Mouse (Mus musculus): ENCODE data around the gene Tango6. TPM values are rescaled to one million over a fixed set of nuclear protein-coding genes. Genes with fewer than 3 reads are reported as not detected.

Gene Tango6
- polyA plus RNA-seq, 1 experiment from 2014 or later: 14.5 TPM

DNA sequence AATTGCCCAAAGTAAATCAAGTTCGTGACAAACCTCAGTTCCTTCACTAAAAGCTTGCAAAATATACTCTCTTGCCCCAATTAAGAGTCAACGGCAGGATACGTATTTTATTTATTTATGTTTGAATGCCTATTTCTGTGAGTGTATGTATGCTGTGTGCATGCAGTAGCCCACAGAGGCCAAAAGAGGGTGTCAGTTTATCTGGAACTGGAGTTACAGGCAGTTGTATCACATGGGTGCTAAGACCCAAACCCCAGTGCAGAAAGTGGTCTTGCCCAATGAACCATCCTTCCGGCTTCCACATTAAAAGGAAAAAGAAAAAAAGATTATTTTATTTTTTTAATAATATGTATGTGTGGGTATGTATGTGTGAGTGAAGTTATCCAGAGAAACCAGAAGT, 1.5 kb downstream of the Tango6 start:
- Histone ChIP-seq H3K36me3 (ENCODE audit: control insufficient read depth, insufficient read depth, low read length) (no peaks in the 10 kb centered on the region), H3K9ac (ENCODE audit: low read depth, low read length) (no peak overlapping the region), H3K9me3 (ENCODE audit: control insufficient read depth, low read length) (no peaks in the 10 kb centered on the region), H3K4me1 (ENCODE audit: control insufficient read depth, insufficient read depth, low read length) (no peaks in the 10 kb centered on the region), H3K27me3 (ENCODE audit: control insufficient read depth, insufficient read depth, low read length) (no peaks in the 10 kb centered on the region), H3K4me2 (replicated peaks; ENCODE audit: low read depth, low read length) (no peak overlapping the region), H3K4me3 (ENCODE audit: low read length) (no peak overlapping the region), H3K27ac (ENCODE audit: low read depth, low read length) (no peak overlapping the region)
- WGBS: 97% methylated on average over 4 of the region's 4 CpGs
- no peak for ATAC-seq (ENCODE audit: low FRiP score, low TSS enrichment)

DNA sequence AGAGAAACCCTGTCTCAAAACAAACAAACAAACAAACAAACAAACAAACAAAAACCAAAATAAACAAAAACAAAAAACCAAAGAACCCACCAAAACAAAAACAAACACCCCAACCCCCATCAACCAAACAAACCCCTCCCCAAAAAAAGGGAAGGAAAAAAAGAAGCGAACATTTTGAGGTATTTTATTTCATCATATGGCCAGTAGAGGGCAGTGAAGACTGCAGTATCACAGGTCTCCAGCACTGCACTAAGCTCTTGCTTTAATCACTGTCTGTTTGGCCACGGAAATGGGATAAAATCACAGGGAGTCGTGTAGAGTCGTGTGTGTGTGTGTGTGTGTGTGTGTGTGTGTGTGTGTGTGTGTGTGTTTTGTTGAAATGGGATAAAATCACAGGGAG, 4.6 kb downstream of the Tango6 start:
- H3K9ac ChIP-seq (ENCODE audit: low read depth, low read length): no peak overlapping the region
- 10% methylated on average over 4 of the region's 4 CpGs for WGBS
- no peak overlapping the region for H3K27ac ChIP-seq (ENCODE audit: low read depth, low read length)
- ATAC-seq (ENCODE audit: low FRiP score, low TSS enrichment): no peak
- no peak overlapping the region for H3K4me2 ChIP-seq (replicated peaks; ENCODE audit: low read depth, low read length)
- H3K4me1 ChIP-seq (ENCODE audit: control insufficient read depth, insufficient read depth, low read length): no peaks in the 10 kb centered on the region
- peaks cover 3% of the 10 kb centered on the region; the same call in 1 of the 2 replicates for H3K36me3 ChIP-seq (ENCODE audit: control insufficient read depth, insufficient read depth, low read length)
- no peaks in the 10 kb centered on the region for H3K9me3 ChIP-seq (ENCODE audit: control insufficient read depth, low read length)
- no peaks in the 10 kb centered on the region for H3K27me3 ChIP-seq (ENCODE audit: control insufficient read depth, insufficient read depth, low read length)
- no peak overlapping the region for H3K4me3 ChIP-seq (ENCODE audit: low read length)

DNA sequence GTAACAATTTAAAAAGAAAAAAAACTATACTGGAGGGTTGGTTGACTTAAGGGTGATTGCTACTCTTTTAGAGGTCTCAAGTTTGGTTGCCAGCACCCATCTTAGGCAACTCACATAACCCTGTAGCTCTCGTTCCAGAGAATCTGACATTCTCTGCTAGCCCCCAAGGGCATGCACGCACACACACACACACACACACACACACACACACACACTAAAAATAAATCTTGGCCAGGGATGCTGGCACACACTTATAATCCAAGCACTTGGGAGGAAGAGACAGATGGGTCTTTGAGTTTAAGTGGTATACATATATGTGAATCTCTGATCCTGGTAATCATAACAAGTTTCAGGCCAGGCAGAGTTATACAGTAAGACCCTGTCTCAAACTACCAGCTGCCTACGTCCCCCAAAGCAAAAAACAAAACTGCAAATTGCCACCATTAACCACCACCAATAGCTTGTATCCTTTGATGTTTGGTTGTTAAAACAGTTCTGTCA, 14.9 kb downstream of the Tango6 start:
- Histone ChIP-seq H3K27ac (ENCODE audit: low read depth, low read length) (no peak overlapping the region), H3K9ac (ENCODE audit: low read depth, low read length) (no peak overlapping the region), H3K4me1 (ENCODE audit: control insufficient read depth, insufficient read depth, low read length) (no peaks in the 10 kb centered on the region), H3K27me3 (ENCODE audit: control insufficient read depth, insufficient read depth, low read length) (no peaks in the 10 kb centered on the region), H3K4me3 (ENCODE audit: low read length) (no peak overlapping the region), H3K4me2 (replicated peaks; ENCODE audit: low read depth, low read length) (no peak overlapping the region), H3K9me3 (ENCODE audit: control insufficient read depth, low read length) (no peaks in the 10 kb centered on the region), H3K36me3 (ENCODE audit: control insufficient read depth, insufficient read depth, low read length) (peaks cover 59% of the 10 kb centered on the region)
- WGBS: 87% methylated on average over 3 of the region's 3 CpGs
- no peak for ATAC-seq (ENCODE audit: low FRiP score, low TSS enrichment)

GRCm38 (mm10) chr8:106699588-106699987, 16.7 kb downstream of the Tango6 start:
- no peak overlapping the region for H3K4me3 ChIP-seq (ENCODE audit: low read length)
- H3K9me3 ChIP-seq (ENCODE audit: control insufficient read depth, low read length): no peaks in the 10 kb centered on the region
- no peak overlapping the region for H3K4me2 ChIP-seq (replicated peaks; ENCODE audit: low read depth, low read length)
- no peak overlapping the region for H3K27ac ChIP-seq (ENCODE audit: low read depth, low read length)
- no peaks in the 10 kb centered on the region for H3K4me1 ChIP-seq (ENCODE audit: control insufficient read depth, insufficient read depth, low read length)
- H3K27me3 ChIP-seq (ENCODE audit: control insufficient read depth, insufficient read depth, low read length): no peaks in the 10 kb centered on the region
- ATAC-seq (ENCODE audit: low FRiP score, low TSS enrichment): no peak
- 74% methylated on average over 5 of the region's 5 CpGs for WGBS
- peaks cover 49% of the 10 kb centered on the region for H3K36me3 ChIP-seq (ENCODE audit: control insufficient read depth, insufficient read depth, low read length)
- no peak overlapping the region for H3K9ac ChIP-seq (ENCODE audit: low read depth, low read length)

DNA sequence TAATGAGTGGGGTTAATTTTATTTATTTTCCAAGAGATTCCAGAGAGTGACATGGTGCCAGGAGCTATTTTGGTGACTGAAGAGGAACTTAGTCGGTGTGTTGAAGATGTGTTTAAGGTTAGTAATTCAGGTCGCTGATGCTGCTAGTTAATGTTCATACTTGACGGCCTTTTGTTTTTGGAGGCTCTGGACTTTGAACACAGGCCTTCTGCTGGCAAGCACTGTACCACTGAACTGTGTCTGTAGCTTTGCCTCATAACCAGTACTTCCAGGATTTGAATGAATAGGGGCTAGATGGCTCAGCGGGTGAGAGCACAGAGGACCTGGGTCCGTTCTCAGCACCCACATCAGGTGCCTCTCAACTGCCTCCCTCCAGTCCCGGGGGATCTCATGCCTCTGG, 17.3 kb downstream of the Tango6 start:
- 94% methylated on average over 6 of the region's 6 CpGs for WGBS
- Histone ChIP-seq H3K27ac (ENCODE audit: low read depth, low read length) (no peak overlapping the region), H3K4me3 (ENCODE audit: low read length) (no peak overlapping the region), H3K36me3 (ENCODE audit: control insufficient read depth, insufficient read depth, low read length) (peaks cover 46% of the 10 kb centered on the region), H3K9ac (ENCODE audit: low read depth, low read length) (no peak overlapping the region), H3K4me1 (ENCODE audit: control insufficient read depth, insufficient read depth, low read length) (no peaks in the 10 kb centered on the region), H3K27me3 (ENCODE audit: control insufficient read depth, insufficient read depth, low read length) (no peaks in the 10 kb centered on the region), H3K9me3 (ENCODE audit: control insufficient read depth, low read length) (no peaks in the 10 kb centered on the region), H3K4me2 (replicated peaks; ENCODE audit: low read depth, low read length) (no peak overlapping the region)
- ATAC-seq (ENCODE audit: low FRiP score, low TSS enrichment): no peak

GRCm38 (mm10) chr8:106701360-106701759, 18.5 kb downstream of the Tango6 start:
- no peak overlapping the region for H3K4me2 ChIP-seq (replicated peaks; ENCODE audit: low read depth, low read length)
- no peak overlapping the region for H3K9ac ChIP-seq (ENCODE audit: low read depth, low read length)
- H3K36me3 ChIP-seq (ENCODE audit: control insufficient read depth, insufficient read depth, low read length): peaks cover 38% of the 10 kb centered on the region
- H3K4me1 ChIP-seq (ENCODE audit: control insufficient read depth, insufficient read depth, low read length): no peaks in the 10 kb centered on the region
- H3K27me3 ChIP-seq (ENCODE audit: control insufficient read depth, insufficient read depth, low read length): no peaks in the 10 kb centered on the region
- no peaks in the 10 kb centered on the region for H3K9me3 ChIP-seq (ENCODE audit: control insufficient read depth, low read length)
- ATAC-seq (ENCODE audit: low FRiP score, low TSS enrichment): no peak
- H3K4me3 ChIP-seq (ENCODE audit: low read length): no peak overlapping the region
- WGBS: 95% methylated on average over 3 of the region's 3 CpGs
- H3K27ac ChIP-seq (ENCODE audit: low read depth, low read length): no peak overlapping the region

DNA sequence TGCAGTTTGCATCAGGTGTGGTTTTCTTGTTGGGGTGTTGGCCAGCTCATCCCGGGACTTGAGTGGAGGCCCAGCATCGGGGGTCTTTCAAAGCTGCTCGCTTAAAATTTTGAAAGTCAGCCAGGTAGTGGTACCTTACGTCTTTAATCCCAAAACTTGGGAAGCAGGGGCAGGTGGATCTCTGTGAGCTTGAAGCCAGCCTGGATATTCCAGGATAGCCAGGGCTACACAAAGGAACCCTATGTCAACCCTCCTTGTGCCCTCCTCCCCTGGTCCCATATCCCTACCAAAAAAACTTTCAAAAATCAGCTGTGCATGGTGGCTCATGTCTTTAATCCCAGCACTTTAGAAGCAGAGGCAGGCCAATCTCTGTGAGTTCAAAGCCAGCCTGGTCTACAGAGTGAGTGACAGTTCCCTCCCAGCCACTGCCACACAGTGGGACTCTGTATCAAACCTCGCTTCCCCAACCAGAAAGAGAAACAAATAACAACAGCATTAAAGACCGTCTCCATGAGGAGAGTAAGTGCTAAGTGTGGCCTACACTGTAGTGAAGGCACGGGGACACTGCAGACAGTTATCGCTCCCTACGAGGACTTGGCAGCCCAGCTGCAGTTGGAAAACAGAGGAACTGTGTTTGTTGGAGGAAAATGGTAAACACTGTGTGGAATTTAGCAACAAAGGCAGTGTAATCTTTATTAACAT, 21.5 kb downstream of the Tango6 start:
- Histone ChIP-seq H3K4me1 (ENCODE audit: control insufficient read depth, insufficient read depth, low read length) (no peaks in the 10 kb centered on the region), H3K9ac (ENCODE audit: low read depth, low read length) (no peak overlapping the region), H3K27ac (ENCODE audit: low read depth, low read length) (peak overlapping the region; percentile 88), H3K27me3 (ENCODE audit: control insufficient read depth, insufficient read depth, low read length) (no peaks in the 10 kb centered on the region), H3K36me3 (ENCODE audit: control insufficient read depth, insufficient read depth, low read length) (peaks cover 17% of the 10 kb centered on the region), H3K9me3 (ENCODE audit: control insufficient read depth, low read length) (no peaks in the 10 kb centered on the region), H3K4me3 (ENCODE audit: low read length) (no peak overlapping the region), H3K4me2 (replicated peaks; ENCODE audit: low read depth, low read length) (no peak overlapping the region)
- ATAC-seq (ENCODE audit: low FRiP score, low TSS enrichment): no peak
- WGBS: 85% methylated on average over 9 of the region's 9 CpGs

DNA sequence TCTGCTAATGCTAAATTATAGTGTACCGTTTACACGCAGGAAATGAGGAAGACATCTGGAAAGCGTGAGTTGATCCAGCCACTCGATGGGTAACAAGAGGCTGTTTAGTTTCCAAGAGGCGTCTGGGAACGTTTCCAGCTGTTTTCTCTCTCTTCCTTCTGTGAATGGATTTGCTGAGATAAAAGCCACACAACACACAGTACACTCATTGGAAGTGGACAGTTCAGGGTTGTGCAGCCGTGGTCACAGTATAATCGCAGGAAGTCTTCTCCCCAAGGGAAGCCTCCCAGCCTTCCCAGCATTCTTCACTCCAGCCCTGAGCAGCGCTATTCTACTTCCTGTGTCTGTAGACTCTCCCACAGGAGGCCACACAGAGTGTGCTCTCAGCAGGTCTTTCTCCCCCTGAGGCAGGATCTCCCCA, 22.0 kb downstream of the Tango6 start:
- no peak overlapping the region for H3K4me3 ChIP-seq (ENCODE audit: low read length)
- H3K9ac ChIP-seq (ENCODE audit: low read depth, low read length): no peak overlapping the region
- ATAC-seq (ENCODE audit: low FRiP score, low TSS enrichment): peak; percentile 78
- no peaks in the 10 kb centered on the region for H3K9me3 ChIP-seq (ENCODE audit: control insufficient read depth, low read length)
- H3K4me1 ChIP-seq (ENCODE audit: control insufficient read depth, insufficient read depth, low read length): no peaks in the 10 kb centered on the region
- 56% methylated on average over 9 of the region's 9 CpGs for WGBS
- peaks cover 13% of the 10 kb centered on the region for H3K36me3 ChIP-seq (ENCODE audit: control insufficient read depth, insufficient read depth, low read length)
- peak overlapping the region; percentile 88 for H3K27ac ChIP-seq (ENCODE audit: low read depth, low read length)
- no peak overlapping the region for H3K4me2 ChIP-seq (replicated peaks; ENCODE audit: low read depth, low read length)
- no peaks in the 10 kb centered on the region for H3K27me3 ChIP-seq (ENCODE audit: control insufficient read depth, insufficient read depth, low read length)

DNA sequence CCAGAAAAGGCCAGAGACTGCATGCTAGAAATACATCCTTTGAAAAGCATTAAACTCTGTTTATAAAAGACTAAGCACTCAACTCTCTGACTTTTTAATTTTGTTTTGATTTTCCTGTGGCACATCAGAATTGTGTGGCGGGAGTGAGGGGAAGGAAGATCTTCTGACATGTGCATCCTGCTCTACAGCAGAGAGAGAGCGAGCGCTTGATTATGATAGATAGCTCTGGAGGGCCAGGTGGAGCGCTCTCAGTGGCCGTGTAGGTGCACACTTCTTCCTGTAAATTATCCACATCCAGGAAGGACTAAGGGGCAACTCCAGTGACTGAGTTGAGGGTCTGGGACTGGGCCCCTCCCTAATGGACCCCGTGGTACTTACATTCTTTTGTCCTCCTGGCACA, 23.3 kb downstream of the Tango6 start:
- Histone ChIP-seq H3K4me3 (ENCODE audit: low read length) (no peak overlapping the region), H3K9me3 (ENCODE audit: control insufficient read depth, low read length) (no peaks in the 10 kb centered on the region), H3K9ac (ENCODE audit: low read depth, low read length) (no peak overlapping the region), H3K4me1 (ENCODE audit: control insufficient read depth, insufficient read depth, low read length) (no peaks in the 10 kb centered on the region), H3K27me3 (ENCODE audit: control insufficient read depth, insufficient read depth, low read length) (no peaks in the 10 kb centered on the region), H3K36me3 (ENCODE audit: control insufficient read depth, insufficient read depth, low read length) (peaks cover 3% of the 10 kb centered on the region; the same call in 1 of the 2 replicates), H3K27ac (ENCODE audit: low read depth, low read length) (peak overlapping the region; percentile 88; the same call in 1 of the 2 replicates), H3K4me2 (replicated peaks; ENCODE audit: low read depth, low read length) (no peak overlapping the region)
- WGBS: 74% methylated on average over 6 of the region's 6 CpGs
- no peak for ATAC-seq (ENCODE audit: low FRiP score, low TSS enrichment)
